9 mouse cellular contexts compared by ENCODE assay signal in genomic region chr11:114066098-114066950, GRCm38 (mm10). TPM values are rescaled to one million over a fixed set of nuclear protein-coding genes. Genes with fewer than 3 reads are reported as not detected.
DNase-seq lines count a peak whose midpoint lies in the region; ATAC-seq and TF ChIP-seq lines count a peak whose summit lies in the region.
"Had no signal": no experiment of that assay in that cellular context is flagged by ENCODE, and none has a peak within 500 bp of the region (broad histone marks: within the 10 kb centered on the region; RNA-seq: fewer than 3 reads in every experiment).

No protein-coding gene starts in this region.

- no peak for TF ChIP-seq POLR2A in embryonic fibroblast, embryonic 13.5 days (IDR thresholded peaks at IDR 0.05; ENCODE audit: low read depth, low read length)
- no peak for TF ChIP-seq POLR2A in thymus, adult 2 months (IDR thresholded peaks at IDR 0.05; ENCODE audit: control insufficient read depth, extremely low read depth, insufficient read depth, low read length, poor library complexity)

- H3K36me3 ChIP-seq in intestine, embryonic 15.5 days: no peaks in the 10 kb centered on the region
- H3K36me3 ChIP-seq in thymus, adult 2 months (ENCODE audit: control insufficient read depth, insufficient read depth, low read length): no peaks in the 10 kb centered on the region

- TF ChIP-seq CTCF in layer of hippocampus, adult 2 months (conservative IDR thresholded peaks at IDR 0.05): 0 out of 2 replicates have a peak, but pooled peaks have one; percentile 2
- TF ChIP-seq CTCF in embryonic fibroblast, embryonic 13.5 days (IDR thresholded peaks at IDR 0.05; ENCODE audit: borderline replicate concordance, insufficient read depth, low read length): no peak
- TF ChIP-seq CTCF in thymus, adult 2 months (IDR thresholded peaks at IDR 0.05; ENCODE audit: borderline replicate concordance, control insufficient read depth, extremely low read depth, insufficient read depth, low read length, poor library complexity): no peak

- H3K27me3 ChIP-seq in intestine, embryonic 15.5 days (replicated peaks): peaks cover 35% of the 10 kb centered on the region
- H3K27me3 ChIP-seq in thymus, adult 2 months (ENCODE audit: control insufficient read depth, insufficient read depth, low read length): peaks cover 10% of the 10 kb centered on the region; the same call in 1 of the 2 replicates

- H3K4me2 ChIP-seq in intestine, embryonic 15.5 days (replicated peaks): peak overlapping the region; percentile 98

- no peaks in the 10 kb centered on the region for H3K4me1 ChIP-seq in embryonic fibroblast, embryonic 13.5 days (ENCODE audit: control insufficient read depth, insufficient read depth, low read length)
- H3K4me1 ChIP-seq in intestine, embryonic 15.5 days (replicated peaks): peaks cover 27% of the 10 kb centered on the region
- H3K4me1 ChIP-seq in thymus, adult 2 months (replicated peaks; ENCODE audit: control insufficient read depth, insufficient read depth, low read length): no peaks in the 10 kb centered on the region

- ATAC-seq in intestine, embryonic 15.5 days: peak; percentile 27
- ATAC-seq in granulocyte monocyte progenitor cell, adult 5-6 weeks (replicated peaks; ENCODE audit: poor library complexity, severe bottlenecking): no peak

- no peaks in the 10 kb centered on the region for H3K9me3 ChIP-seq in intestine, embryonic 15.5 days

- peak in 1 of 2 experiments; percentile 18 for DNase-seq in layer of hippocampus, adult 2 months (ENCODE audit: low spot score in 2 of 2)
- no peak for DNase-seq in layer of hippocampus, adult 18-20 months (ENCODE audit: low spot score in 2 of 2)
- DNase-seq in adrenal gland, postnatal 14 days: peak; percentile 39
- DNase-seq in lung, postnatal 4 days: peak; percentile 21 to 51
- DNase-seq in thymus, adult 2 months: no peak

- under 1% methylated on average over 90 of the region's 90 CpGs for WGBS in intestine, embryonic 15.5 days
- 4% methylated on average over 90 of the region's 90 CpGs for WGBS in thymus, adult 2 months

- peak overlapping the region; percentile 65 for H3K9ac ChIP-seq in intestine, embryonic 15.5 days

- peak overlapping the region; percentile 90 for H3K27ac ChIP-seq in layer of hippocampus, adult 2 months
- no peak overlapping the region for H3K27ac ChIP-seq in embryonic fibroblast, embryonic 13.5 days (ENCODE audit: insufficient read depth, low read length)
- peak overlapping the region; percentile 88 for H3K27ac ChIP-seq in intestine, embryonic 15.5 days
- H3K27ac ChIP-seq in thymus, adult 2 months (ENCODE audit: control insufficient read depth, insufficient read depth, low read length): no peak overlapping the region

- H3K4me3 ChIP-seq in layer of hippocampus, adult 2 months: peak overlapping the region; percentile 65
- peak overlapping the region; percentile 55 for H3K4me3 ChIP-seq in embryonic fibroblast, embryonic 13.5 days (ENCODE audit: insufficient read depth, low read length)
- H3K4me3 ChIP-seq in intestine, embryonic 15.5 days (replicated peaks): peak overlapping the region; percentile 61
- no peak overlapping the region for H3K4me3 ChIP-seq in thymus, adult 2 months (ENCODE audit: control insufficient read depth, insufficient read depth, low read length)

RNA-seq across cellular contexts. Expression of gene Sdk2, which starts 0.5 kb away (rescaled TPM):
- 10 to 100 TPM; 22.2 to 24.8 TPM for total RNA-seq in layer of hippocampus, adult 2 months (2021)
- total RNA-seq in layer of hippocampus, adult 18-20 months (2021): 10 to 100 TPM; 17.6 to 24.8 TPM
- total RNA-seq in adrenal gland, postnatal 14 days (2021): 2.9 and 4.4 TPM in 2 replicates
- 0.83 and 1.0 TPM in 2 replicates for polyA plus RNA-seq in embryonic fibroblast, embryonic 13.5 days (2011; ENCODE audit: insufficient read length, low read depth, missing spikeins)
- polyA plus RNA-seq in intestine, embryonic 15.5 days (2015; fragmentation: Nextera tagmentation; extraction: Ambion mirVana): 2.1 and 2.2 TPM in 2 replicates
- 0.04 TPM in 1 of 2 replicates, not detected in the other for total RNA-seq in granulocyte monocyte progenitor cell, adult 5-6 weeks (2014; fragmentation: Nextera tagmentation)
- not detected in 2 replicates for total RNA-seq in granulocyte monocyte progenitor cell, adult 5-6 weeks (2017)
- 1.4 and 1.5 TPM in 2 replicates for polyA plus RNA-seq in thymus, adult 2 months (2012; rRNA removed)
- total RNA-seq: hematopoietic stem cell, adult 5-6 weeks had no signal

Comparison
In these comparisons a context has a peak if more than half of its experiments do, and no peak if none do; other contexts are left out.
1. DNase-seq: peak in adrenal gland, postnatal 14 days (single experiment) and lung, postnatal 4 days (2 of 2); none in layer of hippocampus, adult 18-20 months (0 of 2) and thymus, adult 2 months (single experiment).
2. H3K27ac ChIP-seq: peak in layer of hippocampus, adult 2 months (single experiment) and intestine, embryonic 15.5 days (single experiment); none in embryonic fibroblast, embryonic 13.5 days (single experiment) and thymus, adult 2 months (single experiment).